Mouse (Mus musculus): Measurements from ENCODE around the gene Ptpdc1.

The Ptpdc1 gene

GRCm38 (mm10) chr13:48582688-48583379, 42.6 kb downstream of the Ptpdc1 start:
- DNase-seq: no peak

GRCm38 (mm10) chr13:48578616-48579015, 46.8 kb downstream of the Ptpdc1 start:
- no peak for DNase-seq

- no peak for DNase-seq
Observed at GRCm38 (mm10) chr13:48577836-48578235, 47.6 kb downstream of the Ptpdc1 start.

GRCm38 (mm10) chr13:48577007-48577406, 48.5 kb downstream of the Ptpdc1 start:
- no peak for DNase-seq

GRCm38 (mm10) chr13:48574718-48575117, 50.7 kb downstream of the Ptpdc1 start:
- no peak for DNase-seq

- DNase-seq: no peak
Observed at GRCm38 (mm10) chr13:48573525-48574355, 51.7 kb downstream of the Ptpdc1 start.

- peak; percentile 70 for DNase-seq
Observed at GRCm38 (mm10) chr13:48572127-48572526, 53.3 kb downstream of the Ptpdc1 start.

GRCm38 (mm10) chr13:48571298-48571697, 54.2 kb downstream of the Ptpdc1 start:
- no peak for DNase-seq

- DNase-seq: no peak
Observed at GRCm38 (mm10) chr13:48569576-48570132, 55.8 kb downstream of the Ptpdc1 start.

- DNase-seq: no peak
Observed at GRCm38 (mm10) chr13:48567646-48568045, 57.8 kb downstream of the Ptpdc1 start.

GRCm38 (mm10) chr13:48566116-48566935, 59.1 kb downstream of the Ptpdc1 start:
- DNase-seq: no peak

GRCm38 (mm10) chr13:48564881-48565600, 60.4 kb downstream of the Ptpdc1 start:
- no peak for DNase-seq

GRCm38 (mm10) chr13:48562336-48562735, 63.1 kb downstream of the Ptpdc1 start:
- no peak for DNase-seq

GRCm38 (mm10) chr13:48561481-48561880, 64.0 kb downstream of the Ptpdc1 start:
- DNase-seq: no peak

GRCm38 (mm10) chr13:48555976-48556375, 69.5 kb downstream of the Ptpdc1 start:
- no peak for DNase-seq

- no peak for DNase-seq
Observed at GRCm38 (mm10) chr13:48554552-48554951, 70.9 kb downstream of the Ptpdc1 start.

GRCm38 (mm10) chr13:48553511-48553910, 72.0 kb downstream of the Ptpdc1 start:
- no peak for DNase-seq

- DNase-seq: no peak
Observed at GRCm38 (mm10) chr13:48552181-48553090, 73.0 kb downstream of the Ptpdc1 start.

- DNase-seq: no peak
Observed at GRCm38 (mm10) chr13:48548296-48548695, 77.2 kb downstream of the Ptpdc1 start.

GRCm38 (mm10) chr13:48547623-48548022, 77.8 kb downstream of the Ptpdc1 start:
- DNase-seq: no peak

GRCm38 (mm10) chr13:48546330-48546917, 79.0 kb downstream of the Ptpdc1 start:
- DNase-seq: peak; percentile 97

All from thymus, postnatal 4 days (tissue).